Comparison of ENCODE assay signal across 9 mouse cellular contexts in genomic region chr9:76323756-76324155, GRCm38 (mm10). TPM values are rescaled to one million over a fixed set of nuclear protein-coding genes. Genes with fewer than 3 reads are reported as not detected.
DNase-seq lines count a peak whose midpoint lies in the region; ATAC-seq lines count a peak whose summit lies in the region.
"Had no signal": no experiment of that assay in that cellular context is flagged by ENCODE, and none has a peak within 500 bp of the region (broad histone marks: within the 10 kb centered on the region; RNA-seq: fewer than 3 reads in every experiment).

Hcrtr2 (minus strand) TSS chr9:76323856.

- peaks cover 21% of the 10 kb centered on the region for H3K27me3 ChIP-seq in lung, embryonic 16.5 days (ENCODE audit: control insufficient read depth, insufficient read depth, low read depth, low read length)
- no peaks in the 10 kb centered on the region for H3K27me3 ChIP-seq in forebrain, embryonic 16.5 days (replicated peaks; ENCODE audit: control insufficient read depth, insufficient read depth, low read length)
- H3K27me3 ChIP-seq in limb, embryonic 15.5 days: peaks cover 38% of the 10 kb centered on the region
- H3K27me3 ChIP-seq in stomach, embryonic 14.5 days (ENCODE audit: control insufficient read depth, insufficient read depth, low read length): 0 out of 2 replicates have a peak, but pooled peaks cover 3% of the 10 kb centered on the region

- peaks cover 8% of the 10 kb centered on the region; the same call in 1 of the 2 replicates for H3K4me1 ChIP-seq in lung, embryonic 16.5 days (replicated peaks; ENCODE audit: control insufficient read depth, insufficient read depth, low read length)
- peaks cover 8% of the 10 kb centered on the region for H3K4me1 ChIP-seq in forebrain, embryonic 16.5 days (replicated peaks; ENCODE audit: control insufficient read depth, insufficient read depth, low read length)
- H3K4me1 ChIP-seq in limb, embryonic 15.5 days: peaks cover 14% of the 10 kb centered on the region
- H3K4me1 ChIP-seq in stomach, embryonic 14.5 days (ENCODE audit: control insufficient read depth, insufficient read depth, low read length): 0 out of 2 replicates have a peak, but pooled peaks cover 2% of the 10 kb centered on the region

- peak within 1 kb of the TSS; percentile 84 for H3K4me2 ChIP-seq in lung, embryonic 16.5 days (ENCODE audit: low read depth, low read length)
- H3K4me2 ChIP-seq in forebrain, embryonic 16.5 days (ENCODE audit: low read length): peak within 1 kb of the TSS; percentile 93
- peak within 1 kb of the TSS; percentile 79 for H3K4me2 ChIP-seq in limb, embryonic 15.5 days
- peak within 1 kb of the TSS; percentile 95 for H3K4me2 ChIP-seq in stomach, embryonic 14.5 days (replicated peaks; ENCODE audit: low read depth, low read length)

- H3K9ac ChIP-seq in lung, embryonic 16.5 days (ENCODE audit: low read length): peak within 1 kb of the TSS; percentile 5
- H3K9ac ChIP-seq in forebrain, embryonic 16.5 days (replicated peaks; ENCODE audit: low read depth, low read length): peak within 1 kb of the TSS; percentile 59
- H3K9ac ChIP-seq in limb, embryonic 15.5 days: no peak within 1 kb of the TSS
- no peak within 1 kb of the TSS for H3K9ac ChIP-seq in stomach, embryonic 14.5 days (replicated peaks; ENCODE audit: low read depth, low read length)

- H3K9me3 ChIP-seq in lung, embryonic 16.5 days (ENCODE audit: control insufficient read depth, low read length): no peaks in the 10 kb centered on the region
- no peaks in the 10 kb centered on the region for H3K9me3 ChIP-seq in forebrain, embryonic 16.5 days (ENCODE audit: control insufficient read depth, low read length)
- no peaks in the 10 kb centered on the region for H3K9me3 ChIP-seq in limb, embryonic 15.5 days
- H3K9me3 ChIP-seq in stomach, embryonic 14.5 days (ENCODE audit: control insufficient read depth, low read depth, low read length): no peaks in the 10 kb centered on the region

- DNase-seq in lung, postnatal 36 days: no peak
- no peak for DNase-seq in cerebellum, adult 11-12 months

- H3K36me3 ChIP-seq in lung, embryonic 16.5 days (ENCODE audit: control insufficient read depth, insufficient read depth, low read length): no peaks in the 10 kb centered on the region
- H3K36me3 ChIP-seq in forebrain, embryonic 16.5 days (ENCODE audit: control insufficient read depth, insufficient read depth): no peaks in the 10 kb centered on the region
- H3K36me3 ChIP-seq in limb, embryonic 15.5 days: no peaks in the 10 kb centered on the region
- H3K36me3 ChIP-seq in stomach, embryonic 14.5 days (ENCODE audit: control insufficient read depth, insufficient read depth, low read length): no peaks in the 10 kb centered on the region

- ATAC-seq in lung, embryonic 16.5 days (ENCODE audit: low read depth): no peak
- ATAC-seq in forebrain, embryonic 16.5 days: peak; percentile 17; the same call in 1 of the 2 replicates
- no peak for ATAC-seq in limb, embryonic 15.5 days (ENCODE audit: insufficient number of reproducible peaks, low FRiP score, low TSS enrichment, low read depth)
- no peak for ATAC-seq in stomach, embryonic 14.5 days (ENCODE audit: insufficient number of reproducible peaks, insufficient read depth, low FRiP score, low read depth)
- no peak for ATAC-seq in monocyte, adult 5-6 weeks (replicated peaks; ENCODE audit: insufficient number of reproducible peaks, low FRiP score, low TSS enrichment, poor library complexity, severe bottlenecking)
- no peak for ATAC-seq in megakaryocyte progenitor cell, adult 5-6 weeks (replicated peaks; ENCODE audit: poor library complexity)

- WGBS in lung, embryonic 16.5 days: 67% methylated on average over 6 of the region's 6 CpGs
- 76% methylated on average over 6 of the region's 6 CpGs for WGBS in forebrain, embryonic 16.5 days
- WGBS in limb, embryonic 15.5 days: 72% methylated on average over 6 of the region's 6 CpGs
- WGBS in stomach, embryonic 14.5 days: 73% methylated on average over 6 of the region's 6 CpGs

- no peak within 1 kb of the TSS for H3K27ac ChIP-seq in lung, embryonic 16.5 days (ENCODE audit: low read length)
- H3K27ac ChIP-seq in forebrain, embryonic 16.5 days (ENCODE audit: low read length): no peak within 1 kb of the TSS
- H3K27ac ChIP-seq in limb, embryonic 15.5 days: no peak within 1 kb of the TSS
- H3K27ac ChIP-seq in stomach, embryonic 14.5 days (ENCODE audit: low read length): no peak within 1 kb of the TSS

- peak within 1 kb of the TSS; percentile 48 for H3K4me3 ChIP-seq in lung, embryonic 16.5 days (ENCODE audit: low read length)
- H3K4me3 ChIP-seq in forebrain, embryonic 16.5 days (replicated peaks; ENCODE audit: low read length): peak within 1 kb of the TSS; percentile 57
- H3K4me3 ChIP-seq in limb, embryonic 15.5 days: peak within 1 kb of the TSS; percentile 43
- H3K4me3 ChIP-seq in stomach, embryonic 14.5 days (ENCODE audit: low read depth, low read length): peak within 1 kb of the TSS; percentile 39

RNA-seq across cellular contexts. Expression of gene Hcrtr2, which starts in this region (rescaled TPM):
- polyA plus RNA-seq in lung, embryonic 16.5 days (2015; fragmentation: Nextera tagmentation; extraction: Ambion mirVana): 0.09 and 0.25 TPM in 2 replicates
- polyA plus RNA-seq in forebrain, embryonic 16.5 days (2015; fragmentation: Nextera tagmentation; extraction: Ambion mirVana): 2.9 and 5.4 TPM in 2 replicates
- 0.09 and 0.16 TPM in 2 replicates for polyA plus RNA-seq in limb, embryonic 15.5 days (2015; fragmentation: Nextera tagmentation; extraction: Ambion mirVana)
- polyA plus RNA-seq in stomach, embryonic 14.5 days (2014; fragmentation: Nextera tagmentation; extraction: Ambion mirVana): not detected in 2 replicates
- total RNA-seq in monocyte, adult 5-6 weeks (2017): 0.11 to 0.87 TPM (median 0.48 TPM) in 3 replicates
- total RNA-seq in megakaryocyte progenitor cell, adult 5-6 weeks (2015): not detected in 2 replicates
- total RNA-seq in megakaryocyte progenitor cell, adult 5-6 weeks (2017): not detected in 2 replicates
- total RNA-seq: gastrocnemius, adult 18-20 months had no signal

Comparison
In these comparisons a context has a peak if more than half of its experiments do, and no peak if none do; other contexts are left out.
1. H3K9ac ChIP-seq: peak in lung, embryonic 16.5 days (single experiment) and forebrain, embryonic 16.5 days (single experiment); none in limb, embryonic 15.5 days (single experiment) and stomach, embryonic 14.5 days (single experiment).
2. Peak in every context shown above with its lines, with median percentiles within 50 percentile points of each other: H3K4me2 ChIP-seq and H3K4me3 ChIP-seq.